Mouse (Mus musculus): Measurements from ENCODE around the gene Sucnr1.

- no peak for TF ChIP-seq CTCF (IDR thresholded peaks at IDR 0.05; ENCODE audit: low read depth, low read length)
- TF ChIP-seq POLR2A (IDR thresholded peaks at IDR 0.05; ENCODE audit: extremely low read depth, insufficient read depth, low read length) = no peak
These were observed 44.9 kb downstream of the Sucnr1 start for GRCm38 (mm10) chr3:60126564-60126963.

Measured in liver, adult 2 months (tissue).